Mouse (Mus musculus) layer of hippocampus, postnatal 10 days (tissue): Measurements from ENCODE around the gene Tapbp. TPM values are rescaled to one million over a fixed set of nuclear protein-coding genes. Genes with fewer than 3 reads are reported as not detected.

Experiments used
- DNase-seq, 2 experiments: peaks; one replicate each; pipeline ENCODE4 v3.0.0; 2021; ENCODE audit warnings: low spot score in 2 of 2
- total RNA-seq, 2 experiments: library from RNA; stranded (reverse); gene quantifications; 2 replicates each; pipeline ENCODE4 v1.2.3; 2021

Tapbp gene
- total RNA-seq, 2 experiments from 2014 or later, result 36.3 to 40.7 TPM

DNA sequence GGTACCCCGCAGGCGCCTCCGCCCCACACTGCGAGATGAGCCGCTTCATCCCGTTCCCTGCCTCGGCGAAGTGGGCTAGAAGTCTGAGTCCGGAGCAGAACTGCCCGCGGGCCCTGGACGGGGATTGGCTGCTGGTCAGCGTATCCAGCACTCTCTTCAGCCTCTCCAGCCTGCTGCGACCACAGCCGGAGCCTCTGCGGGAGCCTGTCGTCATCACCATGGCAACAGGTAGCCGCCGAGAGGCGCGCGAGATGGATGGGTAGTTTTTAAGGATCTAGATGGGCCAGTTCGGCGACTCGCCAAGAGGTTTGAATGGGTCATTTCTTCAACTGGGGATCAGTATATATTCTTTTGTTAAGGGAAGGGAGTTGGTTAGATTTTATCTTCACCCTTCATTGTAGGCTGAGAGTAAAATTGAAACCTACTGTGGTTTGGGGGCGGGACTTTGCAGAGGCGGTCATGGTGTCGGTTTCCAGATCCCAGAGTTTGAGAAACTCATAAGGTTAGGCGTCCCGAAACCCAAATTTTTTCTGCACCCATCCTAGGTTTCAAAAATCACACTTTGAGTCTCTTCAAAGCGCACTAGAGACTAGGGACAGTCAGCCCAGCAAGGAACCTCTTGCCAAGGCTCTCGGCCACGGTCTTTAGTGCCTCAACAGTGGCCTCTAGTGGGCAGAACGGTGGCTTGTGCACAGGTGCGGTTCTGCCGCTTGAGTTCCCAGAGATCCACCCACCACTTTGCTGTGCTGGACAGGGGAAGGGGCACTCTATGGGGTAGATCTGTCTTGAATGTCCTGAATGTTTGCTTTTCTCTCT is 4.8 kb downstream of the Tapbp start:
- peak; percentile 84 to 86 for DNase-seq

DNA sequence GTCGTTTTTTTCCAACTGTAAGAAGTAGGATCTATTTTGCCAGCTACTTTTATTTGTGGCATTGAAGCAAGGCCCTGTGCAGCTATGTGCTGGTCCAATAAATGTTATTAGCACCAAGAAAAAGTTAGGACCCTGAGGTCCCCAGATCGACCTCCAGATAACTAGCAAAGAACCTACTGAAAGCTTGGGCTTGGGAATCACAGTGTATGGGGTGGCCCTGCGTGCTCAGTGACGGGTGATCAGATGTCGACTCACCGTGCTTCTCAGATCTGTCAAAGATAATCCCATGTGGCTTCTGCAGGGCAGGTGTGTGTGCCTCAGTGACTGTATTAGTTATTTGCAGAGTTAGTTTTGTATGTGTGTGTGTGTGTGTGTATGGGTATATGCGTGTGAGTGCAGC is 5.7 kb downstream of the Tapbp start:
- DNase-seq, result no peak

DNA sequence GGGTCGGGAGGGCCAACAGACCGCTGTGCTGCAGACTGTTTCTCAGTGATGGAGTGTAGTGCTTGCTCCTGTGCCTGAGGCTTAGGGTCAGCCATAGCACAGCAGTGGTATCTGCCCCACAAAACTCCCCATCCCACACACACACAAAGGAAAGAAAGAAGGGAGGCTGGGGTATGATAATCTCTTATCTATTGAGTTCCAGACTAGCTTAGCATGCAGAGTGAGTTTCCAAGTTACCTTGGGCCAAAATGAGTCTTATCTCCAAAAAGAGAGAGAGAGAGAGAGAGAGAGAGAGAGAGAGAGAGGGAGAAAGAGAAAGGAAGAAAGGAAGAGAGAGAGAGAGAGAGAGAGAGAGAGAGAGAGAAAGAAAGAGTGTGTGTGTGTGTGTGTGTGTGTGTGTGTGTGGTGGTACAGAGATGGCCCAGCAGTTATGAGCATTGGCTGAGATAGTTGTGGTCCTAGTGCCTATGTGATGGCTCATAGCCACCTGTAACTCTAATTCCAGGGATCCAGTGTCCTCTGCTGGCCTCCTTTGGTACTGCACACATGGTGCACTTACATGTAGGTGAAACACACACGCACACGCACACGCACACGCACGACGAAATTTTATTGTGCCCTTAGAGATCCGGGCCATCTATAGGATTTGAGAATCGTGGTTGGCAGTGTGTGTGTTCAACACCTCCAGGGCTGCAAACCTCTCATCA is 9.0 kb downstream of the Tapbp start:
- peak in 1 of 2 experiments; percentile 52 for DNase-seq

DNA sequence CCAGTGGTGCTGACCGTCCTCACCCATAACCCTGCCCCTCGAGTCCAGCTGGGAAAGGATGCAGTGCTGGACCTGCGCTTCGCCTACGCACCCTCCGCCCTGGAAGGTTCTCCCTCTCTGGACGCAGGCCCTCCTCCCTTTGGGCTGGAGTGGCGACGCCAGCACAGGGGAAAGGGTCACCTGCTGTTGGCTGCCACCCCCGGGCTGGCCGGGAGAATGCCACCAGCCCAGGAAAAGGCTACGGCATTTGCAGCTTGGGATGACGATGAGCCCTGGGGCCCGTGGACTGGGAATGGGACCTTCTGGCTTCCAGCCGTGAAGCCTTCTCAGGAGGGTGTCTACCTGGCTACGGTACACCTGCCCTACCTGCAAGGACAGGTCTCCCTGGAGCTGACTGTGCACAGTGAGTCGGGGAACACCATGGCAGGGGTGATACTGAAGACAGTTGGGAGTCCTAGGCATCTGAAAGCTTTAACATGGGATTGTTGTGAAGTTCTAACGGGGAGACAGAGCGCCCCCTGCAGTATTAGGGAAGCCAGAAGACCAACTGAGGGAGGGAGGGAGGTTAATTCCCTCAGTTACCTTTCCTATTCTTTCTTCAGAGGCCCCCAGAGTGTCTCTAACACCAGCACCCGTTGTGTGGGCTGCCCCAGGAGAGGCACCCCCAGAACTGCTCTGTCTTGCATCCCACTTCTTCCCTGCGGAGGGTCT is 9.9 kb downstream of the Tapbp start:
- no peak for DNase-seq

DNA sequence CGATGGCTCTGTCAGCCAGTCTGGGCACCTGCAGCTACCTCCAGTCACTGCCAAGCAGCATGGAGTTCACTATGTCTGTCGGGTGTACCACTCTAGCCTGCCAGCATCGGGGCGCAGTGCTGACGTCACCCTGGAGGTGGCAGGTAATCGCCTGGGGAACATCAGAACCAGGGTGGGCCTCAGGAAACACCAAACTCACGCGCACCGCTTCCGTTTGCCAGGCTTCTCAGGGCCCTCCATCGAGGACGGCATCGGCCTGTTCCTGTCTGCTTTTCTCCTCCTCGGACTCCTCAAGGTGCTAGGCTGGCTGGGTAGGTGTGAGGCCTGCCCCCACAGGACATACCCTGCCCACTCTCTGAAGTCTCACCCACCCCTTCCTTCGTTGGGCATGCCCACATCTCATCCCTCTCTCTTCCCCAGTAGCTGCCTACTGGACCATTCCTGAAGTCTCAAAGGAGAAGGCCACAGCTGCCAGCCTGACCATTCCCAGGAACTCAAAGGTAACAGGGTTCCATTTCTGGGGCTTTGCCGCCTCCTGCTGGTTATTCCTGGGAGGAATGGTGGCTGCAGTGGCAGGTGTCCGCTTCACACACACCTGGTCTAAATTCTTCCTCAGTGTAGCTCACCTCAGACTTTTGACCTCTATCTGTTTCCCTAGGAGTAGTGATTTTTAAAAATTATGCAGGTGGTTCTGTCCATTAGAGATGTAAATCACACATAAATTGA is 10.7 kb downstream of the Tapbp start:
- no peak for DNase-seq

DNA sequence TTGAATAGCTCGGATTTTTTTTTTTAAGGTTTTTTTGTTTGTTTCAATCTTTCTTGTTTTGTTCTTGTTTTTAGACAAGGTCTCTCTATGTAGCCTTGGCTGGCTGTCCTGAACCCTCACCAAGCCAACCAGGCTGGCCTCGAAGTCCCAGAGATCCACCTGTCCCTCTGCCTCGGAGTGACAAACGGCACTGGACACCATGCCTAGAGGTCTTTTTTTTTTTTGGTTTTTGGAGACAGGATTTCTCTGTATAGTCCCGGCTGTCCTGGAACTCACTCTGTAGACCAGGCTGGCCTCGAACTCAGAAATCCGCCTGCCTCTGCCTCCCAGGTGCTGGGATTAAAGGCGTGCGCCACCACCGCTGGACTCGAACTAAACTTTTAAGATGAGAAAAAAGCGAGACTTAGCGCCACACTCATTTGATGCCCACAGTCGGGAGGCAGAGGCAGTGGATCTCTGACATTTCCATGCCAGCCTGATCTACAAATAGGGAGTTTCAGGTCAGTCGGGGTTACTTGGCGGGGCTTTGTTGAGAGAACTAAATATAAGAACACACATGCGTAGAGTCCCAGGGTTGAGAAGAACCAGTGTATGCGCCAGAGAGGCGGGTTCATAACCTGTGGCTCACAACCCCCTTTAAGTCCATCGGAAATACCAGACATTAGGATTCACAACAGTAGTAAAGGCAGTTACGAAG is 12.7 kb downstream of the Tapbp start:
- DNase-seq, result no peak

DNA sequence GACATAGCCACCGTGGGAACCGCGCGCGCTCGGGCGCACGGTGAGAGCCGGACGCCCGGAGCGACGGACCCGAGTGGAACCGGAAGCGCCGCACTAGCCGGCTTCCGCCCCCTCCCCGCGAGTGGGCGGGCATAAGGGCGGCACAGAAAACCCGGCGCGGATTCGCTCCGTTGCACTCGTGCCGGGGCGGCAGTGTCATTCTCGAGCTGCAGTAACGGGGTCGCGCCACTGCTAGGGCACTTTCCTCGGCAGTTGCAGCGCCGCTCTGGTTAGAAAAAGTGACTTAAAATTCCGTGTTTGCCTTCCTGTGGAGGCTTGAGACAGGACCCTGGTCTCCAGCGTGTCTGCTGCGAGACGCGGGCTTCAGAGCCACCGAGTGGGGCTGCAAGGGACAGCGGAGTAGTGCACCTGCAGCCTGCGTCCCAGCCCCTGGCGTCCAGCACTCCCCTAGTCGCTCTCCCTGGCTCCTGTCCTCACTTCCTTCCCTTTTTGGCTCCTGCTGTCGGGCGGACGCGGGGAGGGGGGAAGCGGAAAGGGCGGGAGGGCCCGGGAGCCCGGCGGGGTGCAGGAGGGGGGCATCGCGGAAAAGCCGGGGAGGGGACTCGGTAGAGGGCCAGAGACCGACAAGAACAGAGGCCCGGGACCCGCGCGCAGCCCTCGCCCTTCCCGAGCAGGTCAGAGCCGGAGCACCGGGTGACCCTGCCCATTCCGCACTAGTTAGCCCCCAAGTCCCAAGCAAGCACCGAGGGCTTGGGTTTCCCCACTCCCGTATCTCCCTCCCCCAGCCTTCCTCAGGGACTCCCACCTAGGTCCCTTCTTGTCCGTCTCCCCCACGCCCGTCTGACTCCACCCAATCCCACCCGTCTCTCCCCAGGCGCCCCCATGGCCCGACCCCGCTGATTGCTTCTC is 13.9 kb downstream of the Tapbp start, which contains the start of gene Rgl2:
TSS of gene Rgl2 (plus strand) at position 173 of the 909 bp plus-strand sequence.
- DNase-seq, result peak; percentile 94 to 97

DNA sequence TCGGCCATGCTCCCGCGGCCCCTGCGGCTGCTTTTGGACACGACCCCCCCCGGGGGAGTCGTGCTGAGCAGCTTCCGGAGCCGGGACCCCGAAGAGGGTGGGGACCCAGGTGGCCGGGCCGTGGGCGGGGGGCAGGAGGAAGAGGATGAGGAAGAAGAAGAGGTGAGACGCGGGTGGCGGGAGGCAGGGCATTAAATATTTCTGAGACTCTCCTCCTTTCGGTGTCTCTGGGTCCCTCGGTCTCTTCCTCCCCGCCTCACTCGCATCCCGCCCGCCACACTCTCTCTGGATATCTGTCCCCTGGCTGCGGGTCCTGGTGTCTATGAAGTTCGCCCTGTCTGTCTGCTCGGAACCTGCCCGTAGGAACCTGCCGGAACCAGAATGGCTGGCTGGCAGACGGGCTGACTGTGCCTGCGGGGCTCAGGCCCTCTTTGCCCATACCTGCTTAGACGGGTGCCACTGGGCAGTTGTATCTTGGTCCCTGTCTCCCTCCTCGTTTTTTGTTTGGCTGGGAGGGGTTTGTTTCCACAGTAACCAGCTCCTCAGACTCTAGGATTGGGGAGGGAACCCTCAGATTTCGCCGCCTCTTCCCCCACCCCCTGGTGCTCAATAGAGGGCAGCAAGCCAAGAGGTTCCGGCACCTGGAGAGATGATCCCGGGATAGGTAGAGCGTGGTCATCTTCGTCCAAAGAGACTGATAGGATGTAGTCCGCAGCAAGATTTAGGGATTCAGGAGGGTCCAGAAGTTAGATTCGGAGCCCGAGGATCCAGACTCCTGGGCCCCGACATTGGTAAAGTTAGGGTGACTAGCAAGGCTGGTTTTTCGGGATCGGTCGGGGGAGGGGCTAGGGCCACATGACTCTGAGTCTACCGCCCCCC is 14.8 kb downstream of the Tapbp start:
- peak; percentile 54 to 65 for DNase-seq

DNA sequence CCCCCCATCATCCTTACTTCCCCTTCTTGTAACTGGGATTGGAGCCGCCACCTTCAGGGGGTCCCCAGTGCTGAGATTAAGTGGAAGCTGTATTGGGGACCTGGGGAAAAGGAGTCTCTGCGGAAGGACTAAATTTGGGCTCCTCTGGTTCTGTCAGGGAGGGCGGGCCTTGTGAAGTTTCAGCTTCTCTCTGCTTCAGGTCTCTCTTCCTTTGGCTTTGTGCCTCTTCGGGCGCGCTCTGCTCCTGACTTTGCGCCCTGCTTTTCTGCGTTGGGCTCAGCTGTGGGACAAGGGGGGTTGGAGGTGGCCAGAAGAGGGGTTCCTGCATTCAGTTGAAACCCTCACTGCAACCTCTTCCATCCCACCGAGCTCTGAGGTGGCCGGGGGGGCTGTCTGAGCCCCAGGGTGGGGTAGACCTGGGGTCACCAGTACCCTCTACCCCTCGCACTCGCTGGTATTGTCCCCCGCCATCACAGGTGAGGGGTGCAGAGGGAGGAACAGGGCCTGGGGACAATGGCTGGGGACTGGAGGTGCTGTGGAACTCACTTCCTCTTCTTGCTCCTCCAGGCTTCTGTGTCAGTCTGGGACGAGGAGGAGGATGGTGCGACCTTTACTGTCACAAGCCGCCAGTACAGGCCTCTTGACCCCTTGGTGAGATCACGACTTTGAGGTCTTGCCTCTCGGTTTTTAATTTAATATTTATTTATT is 15.6 kb downstream of the Tapbp start:
- no peak for DNase-seq

DNA sequence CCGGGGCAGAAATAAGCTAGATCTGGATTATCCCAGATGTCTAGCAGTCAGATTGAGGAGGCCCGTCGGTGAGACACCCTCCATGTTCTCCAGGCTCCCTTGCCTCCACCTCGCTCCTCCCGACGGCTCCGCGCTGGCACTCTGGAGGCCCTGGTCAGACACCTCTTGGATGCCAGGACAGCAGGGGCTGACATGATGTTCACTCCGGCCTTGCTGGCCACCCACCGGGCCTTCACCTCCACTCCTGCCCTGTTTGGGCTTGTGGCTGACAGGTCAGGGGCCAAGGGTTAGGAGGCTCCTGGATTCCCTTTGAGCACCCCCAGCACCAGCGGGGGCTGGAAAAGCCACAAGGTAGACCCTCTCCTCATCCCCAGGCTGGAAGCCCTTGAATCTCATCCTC is 16.2 kb downstream of the Tapbp start:
- no peak for DNase-seq

DNA sequence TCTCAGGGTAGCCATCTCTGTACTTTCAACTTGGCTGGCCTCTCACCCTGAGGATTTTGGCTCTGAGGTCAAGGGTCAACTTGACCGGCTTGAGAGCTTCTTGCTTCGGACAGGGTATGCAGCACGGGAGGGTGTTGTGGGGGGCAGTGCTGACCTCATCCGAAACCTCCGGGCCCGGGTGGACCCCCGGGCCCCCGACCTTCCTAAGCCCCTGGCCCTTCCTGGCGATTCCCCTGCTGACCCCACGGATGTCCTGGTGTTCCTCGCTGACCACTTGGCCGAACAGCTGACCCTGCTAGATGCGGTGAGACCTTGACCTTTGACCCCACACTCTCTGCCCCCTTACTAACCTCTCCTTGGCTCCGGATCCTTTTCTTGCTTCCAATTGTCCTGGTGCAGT is 16.7 kb downstream of the Tapbp start:
- no peak for DNase-seq

DNA sequence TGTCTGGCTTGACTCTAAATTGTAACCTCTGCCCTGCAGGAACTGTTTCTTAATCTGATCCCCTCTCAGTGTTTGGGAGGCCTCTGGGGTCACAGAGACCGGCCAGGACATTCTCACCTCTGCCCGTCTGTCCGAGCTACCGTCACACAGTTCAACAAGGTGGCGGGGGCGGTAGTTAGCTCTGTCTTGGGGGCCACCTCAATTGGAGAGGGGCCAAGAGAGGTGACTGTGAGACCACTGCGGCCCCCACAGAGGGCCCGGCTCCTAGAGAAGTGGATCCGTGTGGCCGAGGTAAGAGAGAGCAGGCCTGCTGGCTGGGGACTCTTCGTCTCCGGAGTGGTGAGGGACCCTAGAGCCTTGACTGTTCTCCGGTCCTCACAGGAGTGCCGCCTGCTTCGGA is 17.3 kb downstream of the Tapbp start:
- no peak for DNase-seq

DNA sequence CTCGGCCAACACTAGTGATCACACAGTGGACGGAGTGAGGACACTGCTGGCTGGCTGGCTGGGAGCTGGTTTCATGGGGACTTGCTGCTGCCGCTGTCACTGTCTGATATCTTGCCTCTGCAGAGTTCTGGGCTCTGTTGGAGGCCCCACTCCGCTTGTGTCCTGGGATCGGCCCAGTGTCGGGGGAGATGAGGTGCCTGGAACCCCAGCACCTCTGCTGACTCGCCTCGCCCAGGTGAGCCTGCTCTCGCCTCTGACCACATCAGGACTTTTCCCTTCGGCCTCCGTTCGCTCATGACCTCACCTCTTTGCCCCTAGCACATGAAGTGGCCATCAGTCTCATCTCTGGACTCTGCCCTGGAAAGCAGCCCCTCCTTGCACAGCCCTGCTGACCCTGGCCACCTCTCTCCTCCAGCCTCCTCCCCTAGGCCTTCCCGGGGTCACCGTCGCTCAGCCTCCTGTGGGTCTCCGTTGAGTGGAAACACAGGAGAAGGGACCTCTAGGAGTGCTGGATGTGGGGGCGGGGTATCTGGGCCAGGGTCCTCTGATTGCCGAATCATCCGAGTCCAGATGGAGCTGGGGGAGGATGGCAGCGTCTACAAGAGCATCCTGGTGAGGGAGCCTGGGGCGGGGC is 19.8 kb downstream of the Tapbp start:
- no peak for DNase-seq

DNA sequence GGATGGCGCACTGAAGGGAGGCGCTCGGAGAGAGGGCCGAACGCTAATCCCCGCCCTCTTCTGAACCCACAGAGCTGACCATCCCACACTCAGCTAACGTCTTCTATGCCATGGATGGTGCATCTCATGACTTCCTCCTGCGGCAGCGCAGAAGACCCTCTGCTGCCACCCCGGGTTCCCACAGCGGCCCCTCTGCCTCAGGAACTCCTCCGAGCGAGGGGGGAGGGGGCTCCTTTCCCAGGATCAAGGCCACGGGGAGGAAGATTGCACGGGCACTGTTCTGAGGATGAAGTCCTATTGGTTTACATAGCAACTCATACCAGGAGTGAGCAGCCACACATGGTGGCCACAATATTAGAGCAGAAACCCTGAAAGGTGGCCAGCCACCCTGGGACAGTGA is 21.3 kb downstream of the Tapbp start:
- DNase-seq, result no peak

DNA sequence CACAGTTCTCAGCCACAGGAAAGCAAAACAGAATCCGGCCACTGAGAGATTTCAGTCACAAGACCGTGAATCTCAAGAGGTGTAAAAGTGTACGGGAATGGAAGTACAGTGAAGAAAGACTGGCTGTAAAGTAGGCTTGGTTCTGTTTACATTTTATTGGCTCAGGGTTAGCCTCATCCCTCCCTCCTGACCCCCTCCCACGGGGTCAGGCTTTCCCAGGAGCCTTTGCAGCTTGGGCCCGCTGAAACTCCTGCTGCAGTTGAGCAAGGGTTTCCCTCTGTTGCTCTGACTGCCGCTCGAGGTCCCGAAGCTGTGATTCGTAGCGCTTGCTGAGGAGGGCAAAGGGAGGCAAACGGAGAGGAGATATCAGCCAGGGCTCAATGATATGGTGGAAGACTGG is 23.1 kb downstream of the Tapbp start:
- DNase-seq, result no peak

DNA sequence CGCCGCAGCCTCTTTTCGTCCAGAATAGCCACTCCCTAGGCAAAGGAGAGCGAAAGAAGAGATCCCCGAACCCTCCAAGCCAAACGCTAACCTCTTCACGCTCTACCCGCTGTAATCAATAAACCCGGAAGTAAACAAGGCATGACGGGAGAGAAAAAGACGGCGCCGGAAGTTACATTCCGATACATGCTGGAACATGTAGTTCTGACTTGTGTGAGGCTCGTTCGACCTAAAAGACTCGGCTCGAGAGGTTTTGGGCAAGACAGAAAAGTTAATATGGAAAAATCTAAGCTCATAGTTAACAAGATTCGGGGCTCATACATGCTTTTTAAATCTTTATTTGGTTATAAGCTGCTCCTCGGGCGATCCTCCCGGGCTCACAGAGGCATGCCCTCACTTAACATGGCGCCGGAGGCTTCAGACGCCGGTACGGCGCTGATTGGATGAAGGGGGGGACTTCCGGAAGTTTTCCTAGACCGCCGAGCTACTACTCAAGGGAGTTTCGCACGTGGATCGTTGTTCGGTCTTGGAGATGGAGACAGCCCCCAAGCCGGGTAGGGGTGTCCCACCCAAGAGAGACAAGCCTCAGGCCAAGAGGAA is 24.6 kb downstream of the Tapbp start, which contains the start of the genes Pfdn6 and Wdr46:
TSS of gene Pfdn6 (minus strand) at position 138 of the 600 bp plus-strand sequence.
TSS of gene Wdr46 (plus strand) at position 455 of the 600 bp plus-strand sequence.
- DNase-seq, result peak; percentile 82 to 86

DNA sequence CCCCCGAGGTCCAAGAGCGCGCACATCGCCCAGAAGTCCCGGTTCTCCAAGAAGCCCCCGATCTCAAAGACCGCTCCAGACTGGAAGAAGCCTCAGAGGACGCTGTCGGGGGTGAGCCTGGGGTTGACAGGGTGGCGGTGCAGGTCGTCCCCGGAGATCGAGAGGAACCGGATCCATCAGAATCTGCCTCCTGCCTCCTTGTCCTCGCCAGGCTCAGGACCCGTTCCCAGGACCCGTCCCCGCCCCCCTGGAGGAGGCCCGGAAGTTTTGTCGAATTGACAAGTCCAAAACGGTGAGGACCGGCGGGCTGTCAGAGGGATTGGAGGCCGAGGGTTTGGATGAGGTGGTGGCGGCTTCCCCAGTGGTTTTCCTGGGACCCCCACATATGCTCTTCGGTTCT is 25.3 kb downstream of the Tapbp start:
- DNase-seq, result no peak
